Mouse (Mus musculus): ENCODE data around the gene Oas1e.
"Not testable (repeated sequence)": the region's sequence is repeated elsewhere in the genome, so short reads cannot be mapped to it uniquely, and the experiment has no call there.

The Oas1e gene

GRCm38 (mm10) chr5:120795480-120796034, at the start of gene Oas1e:
TSS of gene Oas1e (minus strand) at chr5:120795530.
- not testable (repeated sequence) for DNase-seq

DNA sequence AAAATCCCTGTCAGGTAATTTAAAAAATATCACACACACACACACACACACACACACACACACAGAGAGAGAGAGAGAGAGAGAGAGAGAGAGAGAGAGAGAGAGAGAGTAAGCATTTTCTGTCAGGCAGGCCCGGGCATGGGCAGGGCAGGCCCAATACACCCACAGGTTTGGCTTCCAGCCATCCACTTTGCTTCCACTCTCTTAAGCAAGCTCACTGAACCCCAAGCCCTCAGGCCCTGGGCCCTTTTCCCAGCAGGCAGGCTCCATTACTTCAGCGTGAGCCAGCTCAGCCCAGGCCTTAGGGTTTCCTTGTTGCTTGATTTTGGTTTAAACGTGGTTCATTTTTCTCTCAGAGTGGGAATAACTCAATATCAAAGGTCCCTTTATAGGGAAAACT, 49.4 kb upstream of the Oas1e start:
- DNase-seq, result no peak

DNA sequence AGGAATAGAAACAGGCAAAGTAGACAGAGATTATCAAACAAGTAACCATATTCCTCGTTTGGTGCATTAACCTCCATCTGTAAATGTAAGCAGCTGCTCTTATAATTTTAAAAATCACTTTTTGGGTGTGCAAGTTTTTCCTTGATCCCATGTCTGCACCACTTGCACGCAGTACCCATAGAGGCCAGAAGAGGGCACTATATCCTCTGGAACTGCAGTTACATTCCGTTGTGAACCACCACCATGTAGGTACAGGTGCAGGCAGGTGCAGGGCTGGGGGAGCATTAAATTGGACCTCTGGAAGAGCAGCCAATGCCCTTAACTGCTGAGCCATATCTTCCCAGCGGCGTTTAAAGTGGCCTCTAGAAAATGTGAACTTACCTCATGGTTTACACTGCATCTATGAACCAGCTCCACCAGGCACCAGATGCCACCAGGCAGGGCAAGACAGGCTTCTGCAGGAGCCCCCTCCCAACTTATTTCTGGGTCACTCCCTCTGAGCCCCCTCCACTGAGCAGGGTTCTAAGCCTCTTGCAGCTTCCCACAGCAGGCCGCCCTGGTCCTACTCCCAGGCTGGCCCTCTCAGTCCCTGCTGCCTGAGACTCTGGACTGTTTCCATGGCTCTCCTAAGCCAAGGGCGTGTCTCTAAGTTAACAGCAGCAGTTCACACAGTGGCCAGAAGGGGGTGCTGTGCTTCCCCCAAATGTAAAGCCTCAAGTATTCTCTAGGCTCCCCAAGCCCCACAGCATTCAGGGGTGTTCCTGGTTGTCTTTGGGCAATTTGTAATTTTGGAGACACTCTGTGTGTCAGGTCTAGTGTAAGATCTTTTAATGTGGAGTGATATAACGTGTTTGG, 41.6 kb upstream of the Oas1e start:
- DNase-seq, result no peak

DNA sequence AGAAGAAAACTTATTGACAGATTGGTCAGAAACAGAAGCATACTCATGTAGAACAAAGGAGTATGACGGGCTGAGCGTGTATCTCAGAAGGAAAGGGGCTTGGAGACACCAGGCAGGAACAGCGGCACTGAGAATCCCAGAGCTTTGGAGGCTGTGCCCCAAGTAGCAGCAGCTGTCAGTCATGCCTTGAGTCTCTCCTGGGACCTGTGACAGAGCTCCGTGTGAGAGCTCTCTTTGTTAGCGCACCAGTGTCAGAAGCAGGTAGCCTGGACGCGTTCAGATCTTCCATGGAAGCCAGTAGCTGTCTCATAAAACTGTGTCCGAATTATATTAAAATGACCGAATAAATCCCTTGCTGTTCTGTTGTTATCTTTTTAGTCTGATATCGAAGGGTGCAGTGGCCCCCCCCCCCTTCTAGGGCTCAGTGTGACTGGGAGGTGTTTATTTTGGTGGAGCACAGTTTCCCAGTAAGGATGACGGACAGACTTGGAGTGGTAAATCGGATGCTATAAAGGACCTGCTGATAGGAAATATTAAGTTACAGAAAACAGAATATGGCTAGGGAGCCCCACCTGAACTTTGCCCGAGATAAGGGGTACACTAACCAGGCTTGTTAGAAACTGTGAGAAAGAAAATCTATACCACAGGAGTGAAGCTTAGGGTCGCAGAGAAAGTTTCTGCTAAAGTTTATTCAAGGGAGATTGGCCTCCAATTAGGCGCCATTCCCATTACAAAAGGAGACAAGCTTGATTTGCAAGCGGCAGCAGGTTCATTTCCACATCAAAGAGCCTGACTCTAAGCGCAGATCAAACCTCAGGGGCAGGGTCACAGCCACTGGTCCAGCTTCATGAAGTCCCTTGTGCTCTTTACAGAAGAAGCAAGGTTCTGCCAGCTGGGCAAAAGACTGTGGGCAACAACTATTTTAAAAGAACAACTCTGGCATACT, 38.3 kb upstream of the Oas1e start:
- DNase-seq, result no peak

DNA sequence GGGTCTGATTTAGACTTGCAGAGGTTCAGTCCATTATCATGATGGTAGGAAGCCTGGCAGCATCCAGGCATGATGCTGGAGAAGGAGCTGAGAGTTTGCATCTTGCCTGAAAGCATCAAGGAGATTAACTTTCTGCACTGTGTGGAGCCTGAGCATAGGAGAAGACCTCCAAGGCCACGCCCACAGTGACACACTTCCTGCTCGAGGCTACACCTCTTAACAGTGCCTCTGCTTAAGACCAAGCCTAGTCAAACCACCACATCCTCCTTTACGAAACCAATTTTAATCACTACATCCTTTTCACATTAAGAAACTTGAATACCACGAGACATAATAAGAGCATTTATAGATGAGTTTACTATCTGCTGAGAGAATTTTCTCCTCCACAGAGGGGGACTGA, 35.7 kb upstream of the Oas1e start:
- no peak for DNase-seq

GRCm38 (mm10) chr5:120818999-120819398, 23.7 kb upstream of the Oas1e start:
- no peak for DNase-seq

- DNase-seq, result no peak
Measured at GRCm38 (mm10) chr5:120815949-120816348, 20.6 kb upstream of the Oas1e start.

GRCm38 (mm10) chr5:120813023-120813422, 17.7 kb upstream of the Oas1e start:
- no peak for DNase-seq

GRCm38 (mm10) chr5:120811951-120812819, 16.9 kb upstream of the Oas1e start, which contains the start of gene Oas1c:
TSS of gene Oas1c (minus strand) at chr5:120812514.
- peak; percentile 74 for DNase-seq

GRCm38 (mm10) chr5:120809171-120809570, 13.8 kb upstream of the Oas1e start:
- DNase-seq, result no peak

GRCm38 (mm10) chr5:120806458-120806857, 11.1 kb upstream of the Oas1e start:
- DNase-seq, result peak; percentile 47

DNA sequence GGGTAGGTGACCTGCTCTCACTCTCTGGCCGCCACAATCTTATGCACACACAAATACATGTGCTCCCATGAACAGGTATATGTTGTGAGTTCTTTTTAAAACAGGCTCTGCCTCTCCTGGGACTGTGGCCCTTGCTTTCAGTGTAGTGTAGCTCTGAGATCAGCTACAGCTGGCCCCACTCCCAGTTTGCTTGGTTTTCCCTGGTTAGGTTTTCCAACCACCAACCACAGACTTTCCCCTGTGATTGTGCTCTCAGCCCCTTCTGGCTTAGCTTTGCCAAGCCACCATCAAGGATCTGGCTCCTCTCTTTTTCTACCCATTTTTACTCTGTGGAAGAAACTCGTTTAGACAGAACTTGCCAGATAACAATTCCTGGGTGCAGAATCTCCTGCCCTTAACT, 8.3 kb upstream of the Oas1e start:
- DNase-seq, result no peak

DNA sequence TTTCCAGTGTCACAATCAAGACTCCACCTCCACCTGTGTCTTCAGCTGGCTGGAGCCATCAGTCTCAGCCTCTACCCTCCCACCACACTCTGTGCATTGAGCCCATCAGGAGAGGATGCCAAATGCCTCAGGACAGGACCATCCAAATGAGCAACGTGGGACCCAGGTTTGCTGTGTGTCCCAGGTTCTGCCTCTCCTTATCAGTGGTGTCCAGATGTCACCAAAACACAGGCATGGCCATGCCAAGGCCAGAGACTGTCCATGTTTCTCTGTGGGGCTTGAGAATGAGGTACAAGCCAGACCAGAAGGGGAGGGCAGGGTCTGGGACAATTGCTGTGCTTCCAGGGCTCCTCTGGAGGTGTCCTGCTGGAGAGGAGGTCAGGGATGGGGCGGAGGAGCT, 3.6 kb upstream of the Oas1e start:
- DNase-seq, result not testable (repeated sequence)

GRCm38 (mm10) chr5:120798147-120798546, 2.8 kb upstream of the Oas1e start:
- DNase-seq, result not testable (repeated sequence)

GRCm38 (mm10) chr5:120793043-120793442, 2.3 kb downstream of the Oas1e start:
- peak; percentile 19 for DNase-seq

DNA sequence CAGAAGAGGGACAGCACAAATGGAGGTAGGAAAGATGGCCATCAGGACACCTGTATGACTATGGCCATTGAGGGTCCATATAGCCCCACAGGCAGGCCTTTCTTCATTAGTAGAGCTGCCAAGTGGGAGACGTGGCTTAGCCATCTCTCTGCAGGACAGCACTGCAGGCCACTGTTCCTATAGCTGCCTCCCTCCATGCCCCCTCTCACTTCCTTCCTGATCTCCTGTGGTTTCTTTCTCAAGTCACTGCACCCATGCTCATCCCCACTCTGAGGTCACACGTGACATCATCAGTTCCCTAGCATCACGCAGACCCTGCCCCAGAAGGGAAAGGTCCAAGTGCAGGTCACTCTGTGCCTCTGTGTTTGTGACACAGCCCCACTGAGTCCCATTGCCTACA, 8.3 kb downstream of the Oas1e start:
- no peak for DNase-seq

GRCm38 (mm10) chr5:120782446-120782845, 12.9 kb downstream of the Oas1e start:
- DNase-seq, result no peak

DNA sequence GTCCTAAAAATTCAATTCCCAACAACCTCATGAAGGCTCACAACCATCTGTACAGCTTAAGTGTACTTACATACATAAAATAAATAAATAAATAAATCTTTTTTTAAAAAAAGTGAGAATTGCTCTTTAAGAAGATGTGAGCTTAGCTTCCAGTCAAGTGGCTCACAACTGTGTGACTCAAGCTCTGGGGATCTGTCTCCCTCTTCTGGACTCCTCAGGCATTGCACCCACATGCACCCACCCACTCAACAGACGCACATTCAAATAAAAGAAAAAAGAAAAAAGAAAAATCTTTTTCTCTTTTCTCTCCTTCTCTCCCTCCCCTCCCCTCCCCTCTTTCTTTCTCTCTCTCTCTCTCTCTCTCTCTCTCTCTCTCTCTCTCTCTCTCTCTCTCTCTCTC, 13.7 kb downstream of the Oas1e start:
- no peak for DNase-seq

- peak; percentile 10 for DNase-seq
Measured at GRCm38 (mm10) chr5:120779922-120780321, 15.4 kb downstream of the Oas1e start.

- no peak for DNase-seq
Measured at GRCm38 (mm10) chr5:120778941-120779340, 16.4 kb downstream of the Oas1e start.

DNA sequence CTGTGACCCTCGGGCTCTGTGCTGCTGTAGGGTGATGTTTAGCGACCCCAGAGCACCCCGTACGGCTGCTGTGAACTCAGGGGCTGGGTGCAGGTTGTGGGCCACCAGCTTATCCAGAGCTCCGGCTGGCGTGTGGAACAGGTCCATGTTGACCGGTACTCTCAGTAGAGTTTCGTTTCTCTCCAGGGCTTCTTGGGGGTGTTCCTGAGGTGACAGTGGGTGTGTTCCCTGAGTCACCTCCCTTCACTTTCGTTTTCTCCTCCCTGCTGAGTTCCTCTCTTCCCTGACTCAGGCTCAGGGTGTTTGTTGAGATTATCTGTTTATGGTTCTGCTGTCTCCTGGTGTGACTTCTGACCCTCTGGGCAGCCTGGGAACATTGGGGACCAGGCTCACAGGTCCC, 17.9 kb downstream of the Oas1e start, which contains the start of gene Oas3:
TSS of gene Oas3 (minus strand) at position 184 of the 400 bp plus-strand sequence.
- no peak for DNase-seq

DNA sequence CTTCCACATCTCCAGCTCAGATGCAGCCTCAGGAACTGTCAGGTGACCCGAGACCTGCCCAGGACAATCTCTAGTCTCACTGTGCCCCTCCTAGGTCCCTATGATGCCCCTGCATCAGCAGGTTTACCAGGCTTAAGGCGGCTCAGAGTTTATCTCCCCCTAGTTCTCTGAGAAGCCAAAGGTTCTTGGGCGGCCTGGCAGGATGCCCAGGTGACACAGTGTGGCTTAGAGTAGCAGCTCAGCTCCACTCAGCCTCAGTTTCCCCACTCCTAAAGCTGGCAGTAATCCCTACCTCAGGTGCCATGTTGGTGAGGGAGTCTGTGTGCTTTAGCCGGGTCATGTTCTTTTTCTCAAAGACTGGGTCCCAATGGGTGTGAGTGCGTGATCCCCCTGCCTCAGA, 18.5 kb downstream of the Oas1e start:
- no peak for DNase-seq
